Mouse (Mus musculus) retina, adult 2 months (tissue): ENCODE results near the gene Cd47.
"Not testable (repeated sequence)": the region's sequence is repeated elsewhere in the genome, so short reads cannot be mapped to it uniquely, and the experiment has no call there.

Experiments
- DNase-seq: peaks from one replicate; pipeline ENCODE4 v3.0.0-alpha.2; 2012; ENCODE audit warnings: low read depth, low spot score

Cd47 gene

GRCm38 (mm10) chr16:49787714-49788113, 12.6 kb upstream of the Cd47 start:
- DNase-seq: no peak

- DNase-seq: no peak
Measured at GRCm38 (mm10) chr16:49790575-49791465, 9.5 kb upstream of the Cd47 start.

- DNase-seq: no peak
Measured at GRCm38 (mm10) chr16:49792446-49792878, 7.9 kb upstream of the Cd47 start.

GRCm38 (mm10) chr16:49793596-49793995, 6.7 kb upstream of the Cd47 start:
- DNase-seq: no peak

- DNase-seq: no peak
Measured at GRCm38 (mm10) chr16:49796271-49796670, 4.1 kb upstream of the Cd47 start.

GRCm38 (mm10) chr16:49796954-49797353, 3.4 kb upstream of the Cd47 start:
- DNase-seq: no peak

- DNase-seq: no peak
Measured at GRCm38 (mm10) chr16:49798790-49799189, 1.5 kb upstream of the Cd47 start.

GRCm38 (mm10) chr16:49800996-49801395, 663 bp downstream of the Cd47 start:
- DNase-seq: no peak

- no peak for DNase-seq
Measured at GRCm38 (mm10) chr16:49801399-49801798, 1.1 kb downstream of the Cd47 start.

GRCm38 (mm10) chr16:49802993-49803392, 2.7 kb downstream of the Cd47 start:
- no peak for DNase-seq

- DNase-seq: no peak
Measured at GRCm38 (mm10) chr16:49803932-49804461, 3.7 kb downstream of the Cd47 start.

- DNase-seq: no peak
Measured at GRCm38 (mm10) chr16:49806920-49807319, 6.6 kb downstream of the Cd47 start.

GRCm38 (mm10) chr16:49807419-49807841, 7.1 kb downstream of the Cd47 start:
- DNase-seq: peak; percentile 53

GRCm38 (mm10) chr16:49807862-49808430, 7.6 kb downstream of the Cd47 start:
- no peak for DNase-seq

- no peak for DNase-seq
Measured at GRCm38 (mm10) chr16:49811897-49812296, 11.6 kb downstream of the Cd47 start.

- DNase-seq: no peak
Measured at GRCm38 (mm10) chr16:49812821-49813616, 12.7 kb downstream of the Cd47 start.

GRCm38 (mm10) chr16:49814419-49814818, 14.1 kb downstream of the Cd47 start:
- no peak for DNase-seq

- no peak for DNase-seq
Measured at GRCm38 (mm10) chr16:49816889-49817288, 16.6 kb downstream of the Cd47 start.

GRCm38 (mm10) chr16:49818146-49818545, 17.8 kb downstream of the Cd47 start:
- no peak for DNase-seq

- no peak for DNase-seq
Measured at GRCm38 (mm10) chr16:49818627-49819026, 18.3 kb downstream of the Cd47 start.

- DNase-seq: no peak
Measured at GRCm38 (mm10) chr16:49819494-49819893, 19.2 kb downstream of the Cd47 start.

- not testable (repeated sequence) for DNase-seq
Measured at GRCm38 (mm10) chr16:49830911-49831310, 30.6 kb downstream of the Cd47 start.
